Mouse (Mus musculus) layer of hippocampus, adult 2 months (tissue): ENCODE measurements at regions not wholly inside any gene's neighbourhood (a gene's known extent, or its start where the extent isn't known, plus 50 kb on each side); places are given as distances from the start of the nearest gene placed in this dataset.

Experiments
- DNase-seq, 2 experiments: peaks; one replicate each; pipeline ENCODE4 v3.0.0; 2022; ENCODE audit warnings: low spot score in 2 of 2
- H3K27ac ChIP-seq: fragments of 200-600 bp; 2 replicates; pipeline ENCODE4 v1.8.1; 2022
- H3K4me3 ChIP-seq: fragments of 200-600 bp; 2 replicates; pipeline ENCODE4 v1.8.1; 2022; ENCODE audit warnings: mild to moderate bottlenecking
- CTCF ChIP-seq: fragments of 200-600 bp; conservative IDR thresholded peaks from 2 replicates; pipeline ENCODE4 v1.8.1; 2022; ENCODE audit warnings: antibody characterized with exemption, mild to moderate bottlenecking, moderate library complexity

- no peak overlapping the region for H3K4me3 ChIP-seq
- DNase-seq = no peak
- TF ChIP-seq CTCF = no peak
- no peak overlapping the region for H3K27ac ChIP-seq
Measured at GRCm38 (mm10) chr2:160223366-160223765, 110.6 kb downstream of the Gm826 start.

GRCm38 (mm10) chr2:160221772-160222171 lies 112.2 kb downstream of the Gm826 start:
- no peak overlapping the region for H3K27ac ChIP-seq

DNA sequence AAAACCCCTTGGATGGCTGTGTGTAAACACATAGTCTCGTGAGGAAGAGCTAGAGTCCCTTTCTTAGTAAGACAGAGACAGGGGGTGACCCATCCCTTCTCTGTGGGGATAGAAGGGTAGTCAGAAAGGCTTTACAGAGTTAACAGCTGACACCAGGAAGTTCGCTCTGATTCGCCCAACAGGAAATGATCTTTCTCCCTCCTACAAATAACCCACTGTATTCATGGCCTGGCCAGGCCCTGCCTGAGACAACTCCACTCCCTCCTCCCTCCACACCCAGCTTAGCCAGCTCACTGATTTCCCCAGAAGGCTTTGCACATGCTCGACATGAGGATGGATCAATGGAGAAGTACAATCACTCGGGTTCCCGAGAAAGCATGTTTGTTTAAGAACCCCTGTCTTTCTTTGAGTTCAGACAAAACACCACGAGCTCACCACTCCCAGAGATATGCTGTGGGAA lies 113.4 kb downstream of the Gm826 start:
- Histone ChIP-seq H3K27ac (no peak overlapping the region), H3K4me3 (no peak overlapping the region)
- TF ChIP-seq CTCF = no peak
- DNase-seq = no peak

More at GRCm38 (mm10) chr2:160221772-160222171, 112.2 kb downstream of the Gm826 start:
- no peak for TF ChIP-seq CTCF
- no peak for DNase-seq
- H3K4me3 ChIP-seq = no peak overlapping the region

GRCm38 (mm10) chr2:160214032-160214812 lies 119.7 kb downstream of the Gm826 start:
- H3K4me3 ChIP-seq = no peak overlapping the region
- no peak overlapping the region for H3K27ac ChIP-seq
- DNase-seq = no peak
- no peak for TF ChIP-seq CTCF

DNA sequence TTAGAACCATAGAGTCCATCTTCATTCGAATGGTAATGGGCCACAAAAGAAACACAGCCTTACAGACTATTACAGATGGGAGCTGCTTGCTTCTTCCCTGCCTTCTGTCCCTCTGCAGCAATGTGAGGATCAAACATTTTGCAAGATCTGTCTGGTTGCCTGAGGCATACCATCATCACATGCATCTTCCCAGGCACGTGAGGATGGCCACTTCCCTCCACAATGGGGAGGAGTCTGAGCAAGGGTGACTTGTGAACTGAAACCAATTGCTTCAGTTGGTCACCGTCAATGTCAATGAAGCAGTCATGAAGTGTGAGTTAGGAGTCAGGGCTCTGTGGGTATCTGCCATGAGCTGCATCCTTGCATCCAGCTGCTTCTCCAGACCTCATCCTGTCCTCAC lies 123.5 kb downstream of the Gm826 start:
- H3K4me3 ChIP-seq = no peak overlapping the region
- no peak overlapping the region for H3K27ac ChIP-seq
- no peak for DNase-seq
- no peak for TF ChIP-seq CTCF

- no peak for DNase-seq
- H3K27ac ChIP-seq = no peak overlapping the region
- H3K4me3 ChIP-seq = no peak overlapping the region
- TF ChIP-seq CTCF = no peak
Measured at GRCm38 (mm10) chr2:160209589-160210264, 124.2 kb downstream of the Gm826 start.

GRCm38 (mm10) chr2:160208295-160208694 lies 125.7 kb downstream of the Gm826 start:
- Histone ChIP-seq H3K4me3 (no peak overlapping the region), H3K27ac (no peak overlapping the region)
- TF ChIP-seq CTCF = no peak
- DNase-seq = no peak

- TF ChIP-seq CTCF = peak; percentile 28
- no peak for DNase-seq
- Histone ChIP-seq H3K27ac (no peak overlapping the region), H3K4me3 (no peak overlapping the region)
Measured at GRCm38 (mm10) chr2:160207226-160207625, 126.7 kb downstream of the Gm826 start.

- H3K27ac ChIP-seq = no peak overlapping the region
- H3K4me3 ChIP-seq = no peak overlapping the region
- no peak for TF ChIP-seq CTCF
- DNase-seq = no peak
Measured at GRCm38 (mm10) chr2:160192661-160193060, 141.3 kb downstream of the Gm826 start.

DNA sequence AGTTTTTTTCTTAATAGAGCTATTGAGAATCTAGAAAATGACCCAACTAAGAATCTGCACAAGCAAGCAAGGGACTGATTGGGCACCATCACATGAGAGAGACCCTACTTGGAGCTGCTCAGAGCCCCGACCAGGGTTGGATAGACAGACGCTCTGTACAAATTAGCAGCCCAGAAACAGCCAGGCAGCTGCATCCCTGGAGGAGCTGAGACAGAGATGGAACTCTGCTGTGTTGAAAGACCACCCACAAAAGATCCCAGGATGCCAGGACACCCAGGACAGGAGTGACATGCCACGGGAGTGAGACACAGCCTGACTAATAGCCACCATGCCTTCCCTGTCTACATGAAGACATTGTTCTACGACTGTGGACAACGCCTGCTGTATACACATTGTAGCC lies 147.9 kb downstream of the Gm826 start:
- DNase-seq = no peak
- Histone ChIP-seq H3K27ac (no peak overlapping the region), H3K4me3 (no peak overlapping the region)
- TF ChIP-seq CTCF = no peak

GRCm38 (mm10) chr2:160170975-160171515 lies 162.9 kb downstream of the Gm826 start:
- no peak for DNase-seq
- Histone ChIP-seq H3K27ac (no peak overlapping the region), H3K4me3 (no peak overlapping the region)
- TF ChIP-seq CTCF = peak; percentile 58

DNA sequence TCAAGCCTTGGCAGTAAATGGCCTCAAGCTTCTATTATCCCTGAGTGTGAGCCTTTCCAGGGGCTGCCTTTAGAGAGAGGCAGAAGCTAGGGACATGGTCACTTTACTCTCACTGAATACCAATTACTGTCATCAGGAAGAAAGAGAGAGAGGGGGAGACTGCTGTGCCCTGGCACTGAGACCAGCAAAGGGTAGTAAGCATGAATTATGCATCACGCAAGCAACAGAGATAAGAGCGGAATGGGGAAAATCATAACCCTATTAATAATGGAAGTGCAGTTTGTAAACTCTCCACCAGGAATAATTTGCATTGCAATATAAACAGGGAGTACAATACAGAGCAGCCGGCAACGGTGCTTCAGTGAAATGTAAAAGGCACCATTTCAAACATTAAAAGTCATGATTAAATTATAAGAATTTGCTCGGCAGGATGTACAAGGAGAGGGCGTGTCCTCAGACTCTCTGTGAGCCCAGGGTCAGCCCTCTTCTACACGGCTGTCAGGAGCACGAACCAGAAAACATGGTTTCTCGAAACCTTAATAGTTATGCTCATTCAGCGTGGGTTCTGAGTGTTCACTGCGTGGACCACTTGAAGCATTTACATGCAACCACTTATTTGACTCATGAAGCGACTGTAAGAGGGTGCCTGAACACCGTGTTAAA lies 175.2 kb downstream of the Gm826 start:
- peak; percentile 17 for TF ChIP-seq CTCF
- Histone ChIP-seq H3K4me3 (no peak overlapping the region), H3K27ac (no peak overlapping the region)
- no peak for DNase-seq

DNA sequence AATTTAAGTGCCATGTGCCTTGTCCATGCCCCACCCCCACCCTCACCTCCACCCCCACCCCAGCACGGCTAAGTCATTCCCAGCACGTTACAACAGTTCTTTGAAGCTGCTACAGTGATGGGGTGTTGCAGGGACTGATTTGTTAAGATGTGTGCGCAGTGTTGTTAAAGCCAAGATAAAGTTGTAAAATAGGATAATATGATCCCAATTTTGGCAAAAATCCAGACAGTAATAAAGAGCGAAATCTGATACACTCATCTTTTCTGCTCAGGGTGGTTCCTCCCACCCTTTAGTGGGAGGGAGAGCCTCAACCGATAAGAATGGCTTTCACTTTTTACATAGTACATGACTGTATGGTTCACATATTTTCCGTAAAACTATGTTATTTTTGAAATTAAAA lies 180.2 kb downstream of the Gm826 start:
- no peak for TF ChIP-seq CTCF
- no peak for DNase-seq

More for the DNA sequence above, 180.2 kb downstream of the Gm826 start:
- Histone ChIP-seq H3K4me3 (no peak overlapping the region), H3K27ac (no peak overlapping the region)
